Mouse (Mus musculus) neural tube, embryonic 14.5 days (tissue): ENCODE results near the gene Tmem174. TPM values are rescaled to one million over a fixed set of nuclear protein-coding genes. Genes with fewer than 3 reads are reported as not detected.

Experiments used
- ATAC-seq: fragments of 200-750 bp; cut with Nextera tagmentation; 2 replicates; pipeline ENCODE4 v1.8.0; 2017; ENCODE audit warnings: low read depth, mild to moderate bottlenecking, moderate TSS enrichment, moderate library complexity
- H3K27ac ChIP-seq: fragments of 300-500 bp; sonication (generic); 2 replicates; pipeline ENCODE4 v1.5.1; 2014; ENCODE audit warnings: low read depth, mild to moderate bottlenecking, control low read depth, low read length, moderate library complexity, mixed read lengths
- H3K27me3 ChIP-seq: fragments of 300-500 bp; sonication (generic); 2 replicates; pipeline ENCODE4 v1.6.1; 2014; ENCODE audit warnings: low read length; ENCODE audit not compliant: control insufficient read depth, insufficient read depth
- H3K36me3 ChIP-seq: fragments of 300-500 bp; sonication (generic); 2 replicates; pipeline ENCODE4 v1.6.1; 2014; ENCODE audit warnings: low read length, mixed read lengths; ENCODE audit not compliant: control insufficient read depth, insufficient read depth
- H3K4me1 ChIP-seq: fragments of 300-500 bp; sonication (generic); 2 replicates; pipeline ENCODE4 v1.6.1; 2014; ENCODE audit warnings: low read length; ENCODE audit not compliant: control insufficient read depth, insufficient read depth
- H3K4me2 ChIP-seq: fragments of 300-500 bp; sonication (generic); 2 replicates; pipeline ENCODE4 v1.6.1; 2014; ENCODE audit warnings: mild to moderate bottlenecking, low read depth, low read length, control low read depth
- H3K4me3 ChIP-seq: fragments of 300-500 bp; sonication (generic); 2 replicates; pipeline ENCODE4 v1.5.1; 2014; ENCODE audit warnings: low read depth, low read length, control low read depth, mixed read lengths
- H3K9ac ChIP-seq: fragments of 300-500 bp; sonication (generic); replicated peaks from 2 replicates; pipeline ENCODE4 v1.6.1; 2014; ENCODE audit warnings: low read depth, mild to moderate bottlenecking, control low read depth, low read length, mixed read lengths
- H3K9me3 ChIP-seq: fragments of 300-500 bp; sonication (generic); 2 replicates; pipeline ENCODE4 v1.6.1; 2016; ENCODE audit warnings: low read length; ENCODE audit not compliant: control insufficient read depth
- WGBS: fragments of 180-500 bp; shearing (Covaris S2); extraction: QIAGEN DNeasy Blood & Tissue Kit; methylation state at CpG from one replicate; pipeline ENCODE4 v1.1.7; 2014; 5-methylcytosine and 5-hydroxymethylcytosine counted together
- polyA plus RNA-seq: library from polyadenylated mRNA; unstranded; fragments of >200 nt; fragmentation: Nextera tagmentation; extraction: Ambion mirVana; gene quantifications from 2 replicates; pipeline ENCODE4 v1.2.1, GENCODE M21; 2014

The Tmem174 gene
- polyA plus RNA-seq, 1 experiment from 2014 or later: not detected

GRCm38 (mm10) chr13:98638507-98639166 is 1.4 kb upstream of the Tmem174 start:
- no peak for ATAC-seq
- WGBS: 91% methylated on average over 5 of the region's 5 CpGs
- Histone ChIP-seq H3K4me2 (no peak overlapping the region), H3K36me3 (no peaks in the 10 kb centered on the region), H3K9ac (no peak overlapping the region), H3K9me3 (no peaks in the 10 kb centered on the region), H3K4me3 (no peak overlapping the region), H3K27me3 (no peaks in the 10 kb centered on the region), H3K27ac (no peak overlapping the region), H3K4me1 (no peaks in the 10 kb centered on the region)

- Histone ChIP-seq H3K27me3 (no peaks in the 10 kb centered on the region), H3K27ac (no peak overlapping the region), H3K4me3 (no peak overlapping the region), H3K4me2 (no peak overlapping the region), H3K9ac (no peak overlapping the region), H3K4me1 (no peaks in the 10 kb centered on the region), H3K36me3 (no peaks in the 10 kb centered on the region), H3K9me3 (no peaks in the 10 kb centered on the region)
- no peak for ATAC-seq
- WGBS: 72% methylated on average over 18 of the region's 18 CpGs
These were observed 639 bp downstream of the Tmem174 start for GRCm38 (mm10) chr13:98636571-98636970.

GRCm38 (mm10) chr13:98633641-98634484 is 3.3 kb downstream of the Tmem174 start:
- H3K36me3 ChIP-seq: no peaks in the 10 kb centered on the region
- no peak overlapping the region for H3K9ac ChIP-seq
- no peak overlapping the region for H3K4me3 ChIP-seq
- no peaks in the 10 kb centered on the region for H3K27me3 ChIP-seq
- H3K4me2 ChIP-seq: no peak overlapping the region
- no peak overlapping the region for H3K27ac ChIP-seq
- WGBS: 67% methylated on average over 6 of the region's 6 CpGs
- no peaks in the 10 kb centered on the region for H3K4me1 ChIP-seq
- H3K9me3 ChIP-seq: no peaks in the 10 kb centered on the region
- ATAC-seq: no peak

- H3K9me3 ChIP-seq: no peaks in the 10 kb centered on the region
- H3K9ac ChIP-seq: no peak overlapping the region
- H3K27me3 ChIP-seq: no peaks in the 10 kb centered on the region
- no peaks in the 10 kb centered on the region for H3K4me1 ChIP-seq
- no peaks in the 10 kb centered on the region for H3K36me3 ChIP-seq
- no peak overlapping the region for H3K4me3 ChIP-seq
- no peak for ATAC-seq
- H3K4me2 ChIP-seq: no peak overlapping the region
- no peak overlapping the region for H3K27ac ChIP-seq
- WGBS: 76% methylated on average over 9 of the region's 9 CpGs
These were observed 4.8 kb downstream of the Tmem174 start for GRCm38 (mm10) chr13:98632306-98632942.

GRCm38 (mm10) chr13:98631105-98631838 is 5.9 kb downstream of the Tmem174 start:
- Histone ChIP-seq H3K9me3 (no peaks in the 10 kb centered on the region), H3K9ac (no peak overlapping the region), H3K27me3 (no peaks in the 10 kb centered on the region), H3K4me1 (no peaks in the 10 kb centered on the region), H3K36me3 (no peaks in the 10 kb centered on the region), H3K4me3 (no peak overlapping the region), H3K27ac (no peak overlapping the region), H3K4me2 (no peak overlapping the region)
- WGBS: 54% methylated on average over 20 of the region's 20 CpGs
- no peak for ATAC-seq

GRCm38 (mm10) chr13:98626736-98627135 is 10.5 kb downstream of the Tmem174 start:
- Histone ChIP-seq H3K9me3 (no peaks in the 10 kb centered on the region), H3K9ac (no peak overlapping the region), H3K27ac (no peak overlapping the region), H3K4me1 (no peaks in the 10 kb centered on the region), H3K36me3 (no peaks in the 10 kb centered on the region), H3K27me3 (no peaks in the 10 kb centered on the region), H3K4me3 (no peak overlapping the region), H3K4me2 (no peak overlapping the region)
- 64% methylated on average over 20 of the region's 20 CpGs for WGBS
- no peak for ATAC-seq

GRCm38 (mm10) chr13:98624506-98624905 is 12.7 kb downstream of the Tmem174 start:
- no peak overlapping the region for H3K27ac ChIP-seq
- no peak overlapping the region for H3K9ac ChIP-seq
- no peak overlapping the region for H3K4me3 ChIP-seq
- no peak for ATAC-seq
- 92% methylated on average over 10 of the region's 10 CpGs for WGBS
- H3K36me3 ChIP-seq: no peaks in the 10 kb centered on the region
- no peaks in the 10 kb centered on the region for H3K27me3 ChIP-seq
- H3K9me3 ChIP-seq: no peaks in the 10 kb centered on the region
- no peaks in the 10 kb centered on the region for H3K4me1 ChIP-seq
- no peak overlapping the region for H3K4me2 ChIP-seq

- WGBS: 73% methylated on average over 8 of the region's 8 CpGs
- H3K36me3 ChIP-seq: no peaks in the 10 kb centered on the region
These were observed 14.2 kb downstream of the Tmem174 start for GRCm38 (mm10) chr13:98622881-98623549.

More at GRCm38 (mm10) chr13:98622881-98623549, 14.2 kb downstream of the Tmem174 start:
- no peak overlapping the region for H3K4me2 ChIP-seq
- no peak for ATAC-seq
- no peaks in the 10 kb centered on the region for H3K27me3 ChIP-seq
- H3K4me1 ChIP-seq: no peaks in the 10 kb centered on the region
- no peak overlapping the region for H3K9ac ChIP-seq
- no peak overlapping the region for H3K27ac ChIP-seq
- no peaks in the 10 kb centered on the region for H3K9me3 ChIP-seq
- no peak overlapping the region for H3K4me3 ChIP-seq
